Mouse (Mus musculus) small intestine, adult 2 months (tissue): ENCODE measurements around the gene Dis3l2. TPM values are rescaled to one million over a fixed set of nuclear protein-coding genes. Genes with fewer than 3 reads are reported as not detected.

Experiments
- H3K27ac ChIP-seq: fragments of 200-500 bp; 2 replicates; pipeline ENCODE4 v1.5.1; 2012; ENCODE audit warnings: low read depth, low read length, control low read depth, inconsistent platforms; ENCODE audit not compliant: insufficient read depth
- H3K27me3 ChIP-seq: fragments of 200-500 bp; 2 replicates; pipeline ENCODE4 v1.6.1; 2012; ENCODE audit warnings: mild to moderate bottlenecking, moderate library complexity, low read length, inconsistent platforms; ENCODE audit not compliant: control insufficient read depth, insufficient read depth
- H3K36me3 ChIP-seq: fragments of 200-500 bp; 2 replicates; pipeline ENCODE4 v1.6.1; 2012; ENCODE audit warnings: mild to moderate bottlenecking, low read length, control low read depth, inconsistent platforms; ENCODE audit not compliant: control insufficient read depth, insufficient read depth
- H3K4me1 ChIP-seq: fragments of 200-500 bp; 2 replicates; pipeline ENCODE4 v1.6.1; 2012; ENCODE audit warnings: low read length, inconsistent platforms, mixed read lengths; ENCODE audit not compliant: control insufficient read depth, insufficient read depth, insufficient read length
- H3K4me3 ChIP-seq: fragments of 200-500 bp; 2 replicates; pipeline ENCODE4 v1.5.1; 2012; ENCODE audit warnings: low read depth, mild to moderate bottlenecking, control low read depth, inconsistent platforms, low read length, moderate library complexity
- CTCF ChIP-seq: fragments of 200-500 bp; IDR thresholded peaks from 2 replicates; pipeline ENCODE4 v1.5.1; 2012; ENCODE audit warnings: low read depth, mild to moderate bottlenecking, control low read depth, inconsistent platforms, low read length, moderate library complexity, mixed read lengths; ENCODE audit not compliant: insufficient replicate concordance, insufficient read length; ENCODE audit errors: extremely low read depth
- POLR2A ChIP-seq: fragments of 200-500 bp; IDR thresholded peaks from 2 replicates; pipeline ENCODE4 v1.6.1; 2012; ENCODE audit warnings: low read depth, mild to moderate bottlenecking, control low read depth, inconsistent platforms, low read length, moderate library complexity
- WGBS: fragments of 180-500 bp; shearing (Covaris S2); methylation state at CpG from one replicate; pipeline ENCODE4 v1.1.7; 2018; 5-methylcytosine and 5-hydroxymethylcytosine counted together
- polyA plus RNA-seq: library from polyadenylated mRNA; depleted of rRNA; stranded (reverse); fragments of >200 nt; gene quantifications from 2 replicates; pipeline ENCODE4 v1.2.3, GENCODE M21; 2012

The Dis3l2 gene
- polyA plus RNA-seq, 1 experiment, result 9.1 TPM

DNA sequence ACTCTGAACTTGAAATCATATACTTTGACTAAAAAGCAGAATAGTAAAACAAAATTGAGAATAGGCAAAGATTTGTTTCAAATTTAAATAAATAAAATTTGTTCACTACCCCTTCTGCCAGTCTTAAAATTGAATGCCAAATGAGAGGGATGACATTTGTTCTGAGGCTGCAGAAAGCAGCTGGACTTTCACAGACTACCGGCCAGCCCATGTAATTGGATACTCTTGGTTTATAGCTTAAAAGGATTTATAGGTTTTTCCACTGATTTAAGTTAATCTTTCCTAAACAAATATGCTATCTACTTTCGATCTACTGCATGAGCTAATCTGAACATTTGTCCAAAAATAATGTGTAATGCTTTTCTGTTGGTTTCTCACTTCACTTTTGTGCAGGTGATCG, 50.7 kb downstream of the Dis3l2 start:
- no peak for TF ChIP-seq CTCF
- TF ChIP-seq POLR2A, result no peak
- WGBS, result 75% methylated on average over 3 of the region's 3 CpGs
- Histone ChIP-seq H3K27me3 (no peaks in the 10 kb centered on the region), H3K4me3 (no peak overlapping the region), H3K27ac (no peak overlapping the region), H3K4me1 (no peaks in the 10 kb centered on the region; the same call in 1 of the 2 replicates), H3K36me3 (0 out of 2 replicates have a peak, but pooled peaks cover 1% of the 10 kb centered on the region)

DNA sequence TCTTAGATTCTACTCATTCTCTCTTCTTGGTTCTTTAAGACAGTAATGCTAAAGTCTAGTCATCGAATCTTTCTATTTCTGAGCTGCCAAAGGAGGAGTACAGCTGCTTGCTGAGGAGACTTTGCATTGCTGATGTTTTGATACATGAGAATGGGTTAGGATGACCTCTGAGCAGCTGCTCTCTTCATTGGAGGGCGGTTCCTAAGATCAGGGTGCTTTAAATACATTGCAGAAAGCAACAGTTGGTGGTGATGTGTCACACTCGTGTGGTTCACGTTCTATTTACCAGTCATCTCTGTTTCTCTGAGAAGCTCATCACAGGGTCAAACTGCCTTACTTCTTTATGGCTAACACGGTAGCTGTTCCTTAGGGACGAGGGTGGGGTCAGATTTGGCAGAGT, 54.5 kb downstream of the Dis3l2 start:
- peaks cover 6% of the 10 kb centered on the region; the same call in 1 of the 2 replicates for H3K36me3 ChIP-seq
- TF ChIP-seq CTCF (no peak), POLR2A (no peak)
- WGBS, result 41% methylated on average over 6 of the region's 6 CpGs
- H3K4me1 ChIP-seq, result no peaks in the 10 kb centered on the region; the same call in 1 of the 2 replicates
- H3K27ac ChIP-seq, result no peak overlapping the region
- H3K27me3 ChIP-seq, result no peaks in the 10 kb centered on the region
- H3K4me3 ChIP-seq, result no peak overlapping the region

DNA sequence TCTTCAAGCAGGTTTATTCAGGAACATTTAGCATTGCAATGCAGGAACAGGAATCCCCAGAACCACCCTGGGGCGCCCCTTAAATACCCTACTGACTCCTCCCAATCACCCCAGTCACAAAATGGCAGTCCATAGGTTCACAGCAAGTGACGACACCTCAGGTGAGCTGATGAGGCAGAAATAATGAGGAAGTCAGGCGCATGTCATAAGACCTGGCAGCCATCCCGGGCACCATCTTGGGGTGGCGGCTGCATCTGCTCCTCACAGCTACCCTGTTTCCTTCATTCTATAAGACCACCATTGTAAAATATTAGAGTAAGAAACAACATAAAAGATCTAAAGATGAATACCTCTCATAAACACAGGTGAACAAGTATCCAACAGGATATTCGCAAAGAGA, 58.6 kb downstream of the Dis3l2 start:
- WGBS, result 91% methylated on average over 6 of the region's 6 CpGs
- Histone ChIP-seq H3K36me3 (peaks cover 8% of the 10 kb centered on the region; the same call in 1 of the 2 replicates), H3K4me3 (no peak overlapping the region), H3K4me1 (no peaks in the 10 kb centered on the region; the same call in 1 of the 2 replicates), H3K27ac (no peak overlapping the region), H3K27me3 (no peaks in the 10 kb centered on the region)
- TF ChIP-seq CTCF (no peak), POLR2A (no peak)

DNA sequence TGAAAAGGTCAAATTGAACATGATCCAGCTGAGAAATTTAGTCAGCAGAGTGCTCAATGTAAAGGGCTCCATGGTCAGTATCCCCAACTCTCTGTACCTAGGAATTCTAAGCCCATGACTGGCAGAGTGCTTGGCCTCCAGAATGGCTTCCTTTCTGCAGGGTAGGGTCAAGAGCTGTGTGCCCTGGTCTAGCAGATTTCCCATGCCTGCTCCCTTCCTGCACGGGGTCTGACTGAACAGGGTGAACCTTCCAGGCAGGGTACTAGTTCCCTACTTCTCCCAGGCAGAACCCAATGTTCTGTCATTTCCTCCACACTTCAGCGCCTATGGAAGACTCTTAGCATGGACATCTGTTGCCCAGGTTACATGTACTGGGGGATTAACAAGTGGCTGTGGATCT, 97.6 kb downstream of the Dis3l2 start:
- no peaks in the 10 kb centered on the region for H3K36me3 ChIP-seq
- H3K27me3 ChIP-seq, result no peaks in the 10 kb centered on the region
- no peaks in the 10 kb centered on the region for H3K4me1 ChIP-seq
- 95% methylated on average over 2 of the region's 2 CpGs for WGBS
- H3K4me3 ChIP-seq, result no peak overlapping the region
- TF ChIP-seq CTCF (no peak), POLR2A (no peak)
- no peak overlapping the region for H3K27ac ChIP-seq

DNA sequence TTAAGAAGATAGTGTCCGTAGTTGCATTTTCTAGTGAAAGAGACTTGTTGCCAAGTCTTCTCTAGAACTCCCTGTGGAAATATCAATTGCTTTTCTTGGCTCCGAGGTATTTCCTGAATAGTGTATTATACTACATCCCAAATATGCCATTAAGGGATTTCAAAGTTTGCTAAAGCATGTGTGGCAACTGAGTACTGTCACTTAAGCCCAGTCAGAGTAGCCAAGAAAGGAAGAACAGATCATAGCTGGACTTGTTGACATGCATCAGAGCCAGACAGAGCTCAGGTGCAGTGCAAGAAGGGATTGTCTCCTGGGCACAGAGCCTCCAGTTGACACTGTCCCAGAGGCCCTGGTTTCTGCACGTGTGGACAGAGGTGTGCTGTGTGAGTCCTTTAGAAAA, 108.1 kb downstream of the Dis3l2 start:
- WGBS, result 68% methylated on average over 3 of the region's 3 CpGs
- H3K36me3 ChIP-seq, result no peaks in the 10 kb centered on the region
- no peak overlapping the region for H3K27ac ChIP-seq
- no peak for TF ChIP-seq CTCF
- no peak for TF ChIP-seq POLR2A
- no peak overlapping the region for H3K4me3 ChIP-seq
- H3K27me3 ChIP-seq, result no peaks in the 10 kb centered on the region
- no peaks in the 10 kb centered on the region for H3K4me1 ChIP-seq

DNA sequence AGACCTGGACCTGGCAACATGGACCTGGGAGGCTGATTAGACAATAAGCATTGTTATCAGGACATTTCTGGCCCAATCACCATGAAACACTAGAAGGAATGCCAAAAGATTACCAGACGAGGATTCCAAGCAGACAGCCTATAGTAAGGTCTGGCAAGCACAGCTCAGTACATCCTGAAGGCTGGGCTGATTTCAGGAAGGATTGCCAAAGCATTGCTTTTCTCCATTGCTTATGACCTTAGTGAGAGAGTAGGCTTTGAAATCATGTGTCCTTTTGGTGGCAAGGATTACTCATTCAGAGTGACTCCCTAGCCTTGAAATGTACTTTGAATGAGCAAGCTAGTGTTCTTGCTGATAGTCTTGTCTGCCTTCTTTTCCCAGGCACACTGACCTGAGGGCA, 118.7 kb downstream of the Dis3l2 start:
- Histone ChIP-seq H3K36me3 (peaks cover 2% of the 10 kb centered on the region; the same call in 1 of the 2 replicates), H3K4me3 (no peak overlapping the region), H3K27me3 (no peaks in the 10 kb centered on the region), H3K4me1 (no peaks in the 10 kb centered on the region), H3K27ac (no peak overlapping the region)
- TF ChIP-seq CTCF, result no peak
- TF ChIP-seq POLR2A, result no peak
- WGBS, result 52% methylated on average over 1 of the region's 1 CpGs

GRCm38 (mm10) chr1:86834351-86834987, 130.9 kb downstream of the Dis3l2 start:
- Histone ChIP-seq H3K4me1 (no peaks in the 10 kb centered on the region), H3K27ac (no peak overlapping the region), H3K4me3 (no peak overlapping the region), H3K27me3 (no peaks in the 10 kb centered on the region), H3K36me3 (no peaks in the 10 kb centered on the region)
- no peak for TF ChIP-seq CTCF
- TF ChIP-seq POLR2A, result no peak
- 29% methylated on average over 2 of the region's 2 CpGs for WGBS

DNA sequence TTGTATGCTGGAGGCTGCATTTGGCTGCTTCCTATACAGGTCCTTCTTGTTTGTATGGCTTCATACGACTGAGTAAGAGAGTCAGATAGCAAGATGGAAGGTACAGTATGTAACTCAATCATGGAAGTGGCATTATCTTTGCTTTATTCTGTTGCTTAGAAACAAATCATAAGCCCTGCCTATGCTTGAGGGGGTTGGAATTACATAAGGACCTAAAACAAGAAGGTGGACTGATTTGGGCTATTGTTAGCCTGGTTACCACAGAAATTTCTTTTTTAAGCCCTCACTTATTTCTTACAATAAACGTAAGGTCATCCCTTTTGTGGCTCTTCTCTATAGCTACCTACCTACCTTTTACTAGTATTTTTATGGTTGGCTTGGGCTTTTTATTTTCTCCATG, 131.4 kb downstream of the Dis3l2 start:
- 55% methylated on average over 2 of the region's 2 CpGs for WGBS
- Histone ChIP-seq H3K4me3 (no peak overlapping the region), H3K27me3 (no peaks in the 10 kb centered on the region), H3K4me1 (no peaks in the 10 kb centered on the region), H3K36me3 (no peaks in the 10 kb centered on the region), H3K27ac (no peak overlapping the region)
- TF ChIP-seq CTCF (no peak), POLR2A (no peak)
